Mouse (Mus musculus): Measurements from ENCODE around the gene Sftpd. TPM values are rescaled to one million over a fixed set of nuclear protein-coding genes. Genes with fewer than 3 reads are reported as not detected.

Sftpd gene
- total and polyA plus RNA-seq, 2 experiments from 2014 or later: not detected

DNA sequence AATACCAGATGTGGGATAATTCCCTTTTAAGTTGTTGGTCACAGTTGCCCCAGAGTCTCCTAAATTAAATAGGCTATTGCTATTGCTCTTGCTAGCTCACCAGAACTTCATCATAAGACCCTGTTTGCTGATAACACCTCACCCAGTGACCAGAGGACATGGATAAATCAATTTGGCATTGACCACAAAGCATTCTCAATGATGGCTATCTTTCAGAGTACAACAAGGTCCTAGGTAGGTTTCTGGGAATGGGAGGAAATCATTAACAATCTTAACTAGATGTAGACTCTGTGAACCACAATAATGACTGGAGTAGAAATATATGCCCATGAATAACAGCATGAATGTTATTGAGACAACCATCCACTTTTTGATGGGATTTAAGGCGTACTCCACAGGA, 44.3 kb downstream of the Sftpd start:
- TF ChIP-seq CTCF (IDR thresholded peaks at IDR 0.05; ENCODE audit: low read depth): no peak
- no peaks in the 10 kb centered on the region for H3K4me1 ChIP-seq (ENCODE audit: insufficient read depth)
- no peak for DNase-seq
- ATAC-seq: no peak
- no peak overlapping the region for H3K27ac ChIP-seq (ENCODE audit: low read depth, low read length)
- no peaks in the 10 kb centered on the region for H3K9me3 ChIP-seq (ENCODE audit: low read length)
- no peak overlapping the region for H3K9ac ChIP-seq
- H3K36me3 ChIP-seq (ENCODE audit: insufficient read depth): no peaks in the 10 kb centered on the region
- H3K4me3 ChIP-seq (ENCODE audit: low read depth, low read length): no peak overlapping the region
- WGBS: 95% methylated on average over 1 of the region's 1 CpGs
- H3K27me3 ChIP-seq (ENCODE audit: insufficient read depth, low read length): no peaks in the 10 kb centered on the region
- no peak overlapping the region for H3K4me2 ChIP-seq (ENCODE audit: low read depth)

DNA sequence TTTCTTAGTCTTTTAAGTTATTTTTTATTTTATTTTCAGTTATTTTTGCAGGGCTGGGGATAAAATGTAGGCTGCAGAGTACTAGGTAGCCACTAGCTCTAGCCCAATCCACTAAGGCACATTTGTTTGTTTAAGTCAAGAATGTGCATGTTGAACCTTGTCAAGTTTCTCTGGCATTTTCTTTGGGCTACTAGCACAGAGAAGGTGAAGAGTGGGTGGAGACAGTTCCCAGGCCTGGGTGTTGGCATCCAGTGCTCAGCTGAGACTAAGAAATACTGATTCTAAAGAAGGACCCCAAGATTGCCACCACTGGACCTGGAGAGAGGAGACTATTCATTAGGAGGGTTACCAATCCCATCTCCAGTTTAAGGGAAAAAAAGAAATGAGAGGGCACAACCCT, 47.9 kb downstream of the Sftpd start:
- H3K4me3 ChIP-seq (ENCODE audit: low read depth, low read length): no peak overlapping the region
- no peak overlapping the region for H3K27ac ChIP-seq (ENCODE audit: low read depth, low read length)
- H3K4me1 ChIP-seq (ENCODE audit: insufficient read depth): no peaks in the 10 kb centered on the region
- H3K9me3 ChIP-seq (ENCODE audit: low read length): no peaks in the 10 kb centered on the region
- no peak for ATAC-seq
- no peak overlapping the region for H3K9ac ChIP-seq
- DNase-seq: no peak
- no peak overlapping the region for H3K4me2 ChIP-seq (ENCODE audit: low read depth)
- H3K36me3 ChIP-seq (ENCODE audit: insufficient read depth): no peaks in the 10 kb centered on the region
- no peaks in the 10 kb centered on the region for H3K27me3 ChIP-seq (ENCODE audit: insufficient read depth, low read length)
- no peak for TF ChIP-seq CTCF (IDR thresholded peaks at IDR 0.05; ENCODE audit: low read depth)

DNA sequence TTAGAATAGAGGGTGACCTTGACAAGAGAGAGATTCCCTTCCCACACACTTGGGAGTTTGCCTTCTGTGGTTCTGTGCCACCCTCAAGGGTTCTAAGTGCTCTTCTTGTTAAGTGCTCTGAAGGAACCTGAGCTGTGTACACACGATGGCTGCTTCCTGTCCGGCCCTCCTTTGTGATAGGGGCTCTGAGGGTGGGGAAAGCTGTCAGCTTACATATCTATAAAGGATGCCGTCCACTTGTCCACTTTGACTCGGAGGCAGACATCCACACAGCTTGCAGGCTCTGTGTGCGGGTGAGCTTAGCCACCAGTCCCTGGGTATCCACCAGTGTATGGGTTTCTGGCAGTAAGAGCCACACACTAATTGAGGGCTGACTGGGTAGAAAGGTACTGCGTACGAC, 53.4 kb downstream of the Sftpd start, which contains the start of gene Sftpa1:
TSS of gene Sftpa1 (plus strand) at position 243 of the 400 bp plus-strand sequence.
- no peak for TF ChIP-seq CTCF (IDR thresholded peaks at IDR 0.05; ENCODE audit: low read depth)
- H3K27ac ChIP-seq (ENCODE audit: low read depth, low read length): no peak within 1 kb of the TSS
- no peak for DNase-seq
- H3K9me3 ChIP-seq (ENCODE audit: low read length): no peaks in the 10 kb centered on the region
- no peaks in the 10 kb centered on the region for H3K27me3 ChIP-seq (ENCODE audit: insufficient read depth, low read length)
- no peak for ATAC-seq
- no peaks in the 10 kb centered on the region for H3K4me1 ChIP-seq (ENCODE audit: insufficient read depth)
- H3K4me2 ChIP-seq (ENCODE audit: low read depth): no peak within 1 kb of the TSS
- H3K36me3 ChIP-seq (ENCODE audit: insufficient read depth): no peaks in the 10 kb centered on the region
- H3K4me3 ChIP-seq (ENCODE audit: low read depth, low read length): no peak within 1 kb of the TSS
- H3K9ac ChIP-seq: no peak within 1 kb of the TSS
- 86% methylated on average over 7 of the region's 7 CpGs for WGBS

DNA sequence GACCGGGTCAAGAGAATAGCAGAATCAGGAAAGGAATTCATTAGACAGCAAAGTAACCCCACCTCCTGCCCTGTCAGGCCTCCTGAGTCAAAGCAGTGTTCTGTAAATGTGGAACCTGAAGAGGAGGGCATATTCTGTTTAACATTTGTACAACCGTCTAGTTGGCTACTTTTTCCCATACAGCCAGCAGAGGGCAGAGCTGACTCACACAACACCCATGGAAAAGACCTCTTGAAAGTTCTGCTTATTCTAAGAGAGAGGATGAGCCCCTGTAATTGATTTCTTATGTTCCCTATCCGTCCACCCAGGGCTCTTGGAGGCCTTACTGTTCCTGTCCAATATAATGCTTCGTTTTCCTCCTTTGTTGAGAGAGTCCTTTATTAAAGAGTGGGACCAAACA, 57.0 kb downstream of the Sftpd start:
- Histone ChIP-seq H3K4me2 (ENCODE audit: low read depth) (no peak overlapping the region), H3K9ac (no peak overlapping the region), H3K36me3 (ENCODE audit: insufficient read depth) (no peaks in the 10 kb centered on the region), H3K27ac (ENCODE audit: low read depth, low read length) (no peak overlapping the region), H3K9me3 (ENCODE audit: low read length) (no peaks in the 10 kb centered on the region), H3K4me1 (ENCODE audit: insufficient read depth) (no peaks in the 10 kb centered on the region), H3K4me3 (ENCODE audit: low read depth, low read length) (no peak overlapping the region), H3K27me3 (ENCODE audit: insufficient read depth, low read length) (no peaks in the 10 kb centered on the region)
- ATAC-seq (peak; percentile 75), DNase-seq (peak; percentile 46)
- peak; percentile 75 for TF ChIP-seq CTCF (IDR thresholded peaks at IDR 0.05; ENCODE audit: low read depth)
- 20% methylated on average over 4 of the region's 4 CpGs for WGBS

DNA sequence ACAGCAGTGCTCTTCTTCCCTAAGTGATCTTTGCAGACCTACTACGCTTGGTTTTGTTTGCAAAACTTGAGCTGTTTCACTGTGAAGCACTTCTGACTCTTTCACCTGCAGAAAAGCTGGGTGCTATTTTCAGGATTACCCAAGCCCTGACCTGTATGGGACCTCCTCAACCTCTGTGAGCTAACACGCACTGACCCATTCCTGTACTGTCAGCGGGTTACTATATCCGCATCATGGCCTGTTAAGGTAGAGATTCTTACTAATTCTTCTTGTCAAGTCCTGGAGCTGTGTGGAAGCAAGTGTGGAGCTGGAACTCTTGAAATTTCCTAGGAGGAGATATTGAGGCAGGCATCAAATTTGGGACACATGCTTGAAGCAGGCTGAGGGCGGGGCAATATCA, 60.3 kb downstream of the Sftpd start:
- Histone ChIP-seq H3K4me2 (ENCODE audit: low read depth) (no peak overlapping the region), H3K9ac (no peak overlapping the region), H3K9me3 (ENCODE audit: low read length) (no peaks in the 10 kb centered on the region), H3K4me3 (ENCODE audit: low read depth, low read length) (no peak overlapping the region), H3K27ac (ENCODE audit: low read depth, low read length) (no peak overlapping the region), H3K4me1 (ENCODE audit: insufficient read depth) (no peaks in the 10 kb centered on the region), H3K36me3 (ENCODE audit: insufficient read depth) (no peaks in the 10 kb centered on the region), H3K27me3 (ENCODE audit: insufficient read depth, low read length) (no peaks in the 10 kb centered on the region)
- TF ChIP-seq CTCF (IDR thresholded peaks at IDR 0.05; ENCODE audit: low read depth): no peak
- DNase-seq (no peak), ATAC-seq (no peak)
- WGBS: 91% methylated on average over 5 of the region's 5 CpGs

Other genes starting within 250 kb of the Sftpd start
- 42.2 and 43.8 TPM in 2 replicates for gene Tspan14, start 218.3 kb downstream of the Sftpd start, total RNA-seq (2014; rRNA removed)
- gene Tspan14, start 218.3 kb downstream of the Sftpd start, polyA plus RNA-seq (2015; fragmentation: Nextera tagmentation; extraction: Ambion mirVana): 37.8 and 43.1 TPM in 2 replicates
- 92.4 and 106 TPM in 2 replicates for gene Fam213a, start 171.4 kb downstream of the Sftpd start, total RNA-seq (2014; rRNA removed)
- gene Fam213a, start 171.4 kb downstream of the Sftpd start, polyA plus RNA-seq (2015; fragmentation: Nextera tagmentation; extraction: Ambion mirVana): 54.7 and 106 TPM in 2 replicates
- 0.62 and 1.5 TPM in 2 replicates for gene Dydc2, start 115.9 kb downstream of the Sftpd start, total RNA-seq (2014; rRNA removed)
- 0.65 and 1.2 TPM in 2 replicates for gene Dydc2, start 115.9 kb downstream of the Sftpd start, polyA plus RNA-seq (2015; fragmentation: Nextera tagmentation; extraction: Ambion mirVana)
- not detected in 2 replicates for gene Dydc1, start 112.2 kb downstream of the Sftpd start, total RNA-seq (2014; rRNA removed)
- gene Dydc1, start 112.2 kb downstream of the Sftpd start, polyA plus RNA-seq (2015; fragmentation: Nextera tagmentation; extraction: Ambion mirVana): 0.45 TPM in 1 of 2 replicates, not detected in the other
- not detected in 2 replicates for gene Mat1a, start 80.1 kb downstream of the Sftpd start, total RNA-seq (2014; rRNA removed)
- gene Mat1a, start 80.1 kb downstream of the Sftpd start, polyA plus RNA-seq (2015; fragmentation: Nextera tagmentation; extraction: Ambion mirVana): not detected in 2 replicates
- not detected in 2 replicates for gene Sftpa1, start 53.4 kb downstream of the Sftpd start, total RNA-seq (2014; rRNA removed)
- gene Sftpa1, start 53.4 kb downstream of the Sftpd start, polyA plus RNA-seq (2015; fragmentation: Nextera tagmentation; extraction: Ambion mirVana): not detected in 2 replicates
- gene Mbl1, start 33.7 kb downstream of the Sftpd start, total RNA-seq (2014; rRNA removed): not detected in 2 replicates
- gene Mbl1, start 33.7 kb downstream of the Sftpd start, polyA plus RNA-seq (2015; fragmentation: Nextera tagmentation; extraction: Ambion mirVana): not detected in 2 replicates
- gene Gm2832, start 93.7 kb upstream of the Sftpd start, total RNA-seq (2014; rRNA removed): 0.31 TPM in 1 of 2 replicates, not detected in the other
- gene Gm2832, start 93.7 kb upstream of the Sftpd start, polyA plus RNA-seq (2015; fragmentation: Nextera tagmentation; extraction: Ambion mirVana): 0.13 and 0.16 TPM in 2 replicates
- gene Gm5798, start 163.5 kb upstream of the Sftpd start, total RNA-seq (2014; rRNA removed): not detected in 2 replicates
- not detected in 2 replicates for gene Gm5798, start 163.5 kb upstream of the Sftpd start, polyA plus RNA-seq (2015; fragmentation: Nextera tagmentation; extraction: Ambion mirVana)
- gene Gm7945, start 201.2 kb upstream of the Sftpd start, total RNA-seq (2014; rRNA removed): not detected in 2 replicates
- not detected in 2 replicates for gene Gm7945, start 201.2 kb upstream of the Sftpd start, polyA plus RNA-seq (2015; fragmentation: Nextera tagmentation; extraction: Ambion mirVana)
- not detected in 2 replicates for gene Gm6482, start 223.1 kb upstream of the Sftpd start, total RNA-seq (2014; rRNA removed)
- gene Gm6482, start 223.1 kb upstream of the Sftpd start, polyA plus RNA-seq (2015; fragmentation: Nextera tagmentation; extraction: Ambion mirVana): not detected in 2 replicates